Mouse (Mus musculus): ENCODE data around the gene Sco1.

Gene Sco1

DNA sequence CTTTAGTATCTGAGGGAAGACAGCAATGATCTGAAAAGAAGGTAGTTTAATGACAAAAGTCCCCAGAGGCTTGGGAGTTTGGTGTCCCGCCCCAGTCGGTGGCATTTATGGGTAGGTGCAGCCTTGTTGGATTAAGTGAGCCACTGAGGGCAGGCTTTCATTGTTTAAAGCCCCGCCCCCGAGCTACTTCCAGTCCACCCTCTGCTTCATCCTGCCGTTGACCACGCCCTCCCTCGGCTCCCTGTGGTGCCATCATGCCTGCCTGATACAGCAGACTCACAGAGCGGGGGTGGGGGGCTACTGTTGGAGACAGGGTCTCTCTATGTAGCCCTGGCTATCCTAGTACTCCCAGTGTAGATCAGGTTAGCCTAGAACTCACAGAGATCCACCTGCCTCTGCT is 9.5 kb upstream of the Sco1 start:
- no peak for DNase-seq (ENCODE audit: low read depth, low spot score)

DNA sequence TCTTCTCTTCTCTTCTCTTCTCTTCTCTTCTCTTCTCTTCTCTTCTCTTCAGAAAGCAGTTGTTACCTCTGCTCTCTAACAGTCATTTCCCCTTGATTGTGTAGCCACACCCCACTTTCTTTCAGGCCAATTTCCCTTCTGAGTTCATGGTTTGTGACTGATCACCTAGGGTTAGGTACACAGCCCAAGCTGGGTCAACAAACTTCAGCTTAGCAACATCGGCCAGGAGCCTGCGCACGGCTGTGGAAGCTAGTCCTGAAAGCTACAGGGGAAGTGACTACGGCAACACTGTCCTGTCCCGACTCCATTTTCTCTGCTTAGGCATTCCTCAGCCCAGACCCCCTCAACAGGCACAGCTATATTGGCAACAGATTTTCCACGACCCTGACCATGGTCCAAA is 7.5 kb upstream of the Sco1 start:
- DNase-seq (ENCODE audit: low read depth, low spot score), result no peak

DNA sequence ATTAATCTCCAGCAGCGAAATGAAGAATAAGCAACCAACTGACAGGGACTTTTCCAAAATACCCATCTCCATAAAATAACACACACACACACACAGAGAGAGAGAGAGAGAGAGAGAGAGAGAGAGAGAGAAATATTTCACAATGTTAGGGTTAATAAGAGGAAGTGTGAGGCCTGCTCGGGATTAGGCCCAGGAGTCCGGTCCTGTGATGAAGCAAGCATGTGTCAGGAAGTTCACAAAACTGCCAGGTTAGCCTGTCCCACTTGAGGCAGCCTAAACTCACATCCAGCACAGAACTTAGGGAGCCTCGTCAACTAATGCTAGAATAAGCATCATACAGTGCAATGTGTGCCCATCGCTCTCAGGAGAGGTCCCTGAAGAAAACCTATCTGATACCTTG is 5.3 kb upstream of the Sco1 start:
- DNase-seq (ENCODE audit: low read depth, low spot score), result no peak

DNA sequence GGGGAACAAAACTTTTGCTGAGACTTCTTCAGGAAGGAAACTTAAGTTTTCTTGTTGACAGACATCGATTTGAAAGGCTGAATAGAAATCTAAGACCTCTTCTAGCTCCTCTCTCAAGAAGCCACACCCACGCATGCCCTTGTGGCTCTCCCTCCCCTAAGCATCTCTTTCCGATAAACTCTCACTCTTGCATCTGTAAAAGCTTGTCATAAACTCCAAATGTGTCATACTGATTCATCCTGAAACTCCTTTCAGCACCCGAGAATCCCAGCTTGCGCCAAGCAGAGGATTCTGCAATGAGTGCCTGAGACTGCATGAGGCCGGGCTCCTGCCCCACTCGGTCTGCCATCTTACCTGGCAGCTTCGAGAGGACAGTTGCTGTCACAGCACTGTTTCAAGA is 4.0 kb upstream of the Sco1 start:
- DNase-seq (ENCODE audit: low read depth, low spot score), result no peak

DNA sequence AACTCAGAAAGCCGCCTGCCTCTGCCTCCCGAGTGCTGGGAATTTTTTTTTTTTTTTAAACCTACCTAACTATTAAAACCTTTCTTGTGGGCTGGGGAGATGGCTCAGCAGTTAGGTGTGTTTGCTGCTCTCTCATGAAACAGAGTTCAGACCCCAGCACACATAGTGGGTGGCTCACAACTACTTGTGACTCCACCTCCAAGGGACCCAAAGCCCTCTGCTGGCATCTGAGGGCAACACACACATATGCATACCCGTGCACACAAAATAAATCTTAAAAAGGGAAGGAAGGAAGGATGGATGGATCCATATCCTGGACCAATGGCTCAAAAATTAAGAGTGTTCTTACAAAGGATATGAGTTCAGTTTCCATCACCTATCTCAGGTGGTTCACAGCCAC is 3.2 kb upstream of the Sco1 start:
- no peak for DNase-seq (ENCODE audit: low read depth, low spot score)

DNA sequence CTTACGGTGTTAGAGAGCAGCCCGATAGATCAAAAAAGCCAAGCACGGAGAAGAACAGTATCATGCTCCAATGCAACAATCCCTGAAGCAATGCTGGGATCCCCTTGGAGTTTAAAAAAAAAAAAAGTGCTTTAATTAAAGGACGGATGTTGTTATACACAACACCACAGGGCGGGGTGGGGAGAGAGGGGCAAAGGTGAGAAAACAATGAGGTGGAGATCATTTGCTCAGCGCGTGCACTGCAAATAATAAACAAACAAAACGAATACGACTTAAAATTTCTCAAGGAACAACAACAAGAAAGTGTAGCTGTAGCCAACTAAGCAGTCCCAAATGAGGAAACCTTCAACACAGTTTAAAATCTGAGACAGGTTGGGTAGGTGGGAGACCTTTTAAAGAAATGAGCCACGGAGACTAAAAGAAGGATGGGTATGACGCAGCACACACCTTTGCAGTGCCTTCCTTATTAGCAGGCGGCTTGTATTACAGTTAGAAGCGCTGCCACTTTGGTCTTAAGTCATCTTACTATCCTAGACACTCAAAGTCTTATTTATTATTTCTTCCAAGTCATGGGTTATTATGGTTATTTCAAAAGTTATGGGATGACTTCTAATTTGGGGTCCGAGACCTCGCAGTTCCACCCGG is 672 bp upstream of the Sco1 start:
- DNase-seq (ENCODE audit: low read depth, low spot score), result no peak

DNA sequence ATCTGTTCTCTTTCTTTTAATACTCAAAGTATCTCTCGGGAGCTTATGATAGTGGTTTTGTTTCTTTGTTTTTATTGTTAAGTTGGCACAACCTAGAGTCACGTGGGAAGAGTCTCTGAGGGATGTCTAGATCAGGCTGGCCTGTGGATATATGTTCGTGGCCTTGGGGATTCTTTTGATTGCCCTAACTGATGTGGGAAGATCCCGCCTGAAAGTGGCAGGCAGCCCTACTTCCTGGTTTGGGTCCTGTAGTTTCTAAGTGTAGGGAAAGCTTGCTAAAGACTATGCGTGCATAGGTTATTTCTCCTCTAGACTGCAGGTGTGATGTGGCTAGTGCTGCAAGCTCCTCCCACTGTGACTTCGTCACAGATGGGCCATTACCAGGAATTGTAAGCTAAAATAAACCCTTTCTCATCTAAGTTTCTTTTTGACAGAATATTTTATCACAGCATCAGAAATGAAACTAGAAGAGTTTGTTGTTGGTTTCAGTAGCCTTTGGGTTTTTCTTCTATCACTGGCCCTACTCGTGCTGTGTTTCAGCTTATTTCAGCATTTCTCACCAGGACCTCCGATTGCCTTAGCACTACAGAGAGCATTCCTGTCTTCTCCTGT is 2.4 kb downstream of the Sco1 start:
- DNase-seq (ENCODE audit: low read depth, low spot score), result no peak

DNA sequence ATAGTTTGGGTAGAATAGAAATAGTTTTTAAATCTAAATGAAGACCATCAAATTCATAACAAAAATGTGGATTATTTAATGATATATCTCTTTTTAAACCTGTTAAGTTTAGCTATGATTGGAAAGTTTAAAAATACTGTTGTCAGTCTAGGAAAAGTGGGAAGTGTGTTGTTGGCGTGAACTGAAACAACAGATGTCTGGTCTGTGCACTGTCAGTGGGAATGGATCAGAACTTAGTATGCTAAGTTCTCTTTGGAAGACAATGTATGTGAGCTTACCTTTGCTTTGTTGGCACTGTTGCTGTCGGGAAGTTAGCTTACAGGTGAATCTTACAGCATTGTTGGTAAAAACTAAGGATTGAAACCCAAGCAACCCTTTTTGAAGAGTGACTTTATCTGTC is 8.8 kb downstream of the Sco1 start:
- peak; percentile 53 for DNase-seq (ENCODE audit: low read depth, low spot score)

DNA sequence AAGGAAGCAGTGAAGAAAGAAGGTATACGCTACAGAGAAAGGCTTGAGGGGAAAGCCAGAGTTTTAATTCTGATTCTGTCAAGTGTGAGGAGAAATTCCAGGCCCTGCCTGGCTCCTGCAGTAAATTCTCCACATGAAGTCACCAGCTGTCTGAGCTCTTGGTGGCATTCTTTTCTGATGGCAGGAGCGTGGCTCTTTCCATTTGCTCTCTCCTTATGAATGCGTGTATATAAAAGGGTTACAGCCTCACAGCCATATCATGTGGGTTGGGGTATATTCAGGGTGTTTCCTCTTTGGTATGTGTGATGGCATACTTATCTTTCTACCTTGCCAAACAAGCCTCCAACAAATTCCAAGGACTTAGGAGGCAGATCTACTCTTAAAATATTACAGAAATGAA is 10.3 kb downstream of the Sco1 start:
- peak; percentile 54 for DNase-seq (ENCODE audit: low read depth, low spot score)

DNA sequence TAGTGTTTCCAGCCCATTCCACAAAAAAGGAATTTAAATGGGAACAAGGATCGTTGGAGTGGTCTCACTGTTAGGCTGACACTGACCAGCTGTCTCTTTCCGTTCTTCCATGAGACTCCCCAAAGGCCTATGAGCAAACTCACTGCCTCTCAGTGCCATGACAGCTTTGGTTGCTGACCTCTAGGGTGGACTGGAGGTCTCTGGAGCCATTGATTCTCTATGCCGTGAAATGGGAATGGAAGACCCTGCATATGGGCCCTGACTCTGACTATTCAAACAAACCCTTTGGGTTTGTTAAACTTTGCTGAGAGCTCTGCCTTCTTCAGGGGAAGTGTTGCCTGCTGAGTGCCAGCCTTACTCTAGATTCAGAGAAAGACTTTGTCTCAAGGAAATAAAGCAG is 15.3 kb downstream of the Sco1 start:
- no peak for DNase-seq (ENCODE audit: low read depth, low spot score)

DNA sequence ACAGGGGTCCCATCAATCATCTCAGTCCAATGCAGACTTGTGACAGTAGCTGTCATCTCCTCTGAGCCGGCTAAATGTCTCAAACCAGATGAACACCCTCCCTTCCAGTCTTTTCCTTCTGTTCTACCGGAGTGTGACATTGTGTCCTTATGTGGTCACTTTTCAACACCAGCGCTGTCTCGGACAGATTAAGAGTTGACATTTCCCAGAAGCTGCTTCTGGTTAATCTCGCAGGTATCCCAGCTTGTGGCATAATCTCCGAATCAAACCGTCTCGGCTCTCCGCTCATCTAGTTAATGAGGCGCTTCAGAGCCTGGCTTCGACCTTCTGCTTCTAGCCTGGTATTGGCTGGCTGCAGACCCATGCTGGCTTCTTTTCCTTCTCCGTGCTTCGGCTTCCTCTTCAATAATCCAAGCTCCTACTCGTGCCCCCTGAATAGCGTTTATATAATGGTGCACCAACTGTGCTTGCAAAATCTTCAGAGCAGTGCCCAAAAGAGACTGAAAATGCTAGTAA is 20.2 kb downstream of the Sco1 start:
- no peak for DNase-seq (ENCODE audit: low read depth, low spot score)

DNA sequence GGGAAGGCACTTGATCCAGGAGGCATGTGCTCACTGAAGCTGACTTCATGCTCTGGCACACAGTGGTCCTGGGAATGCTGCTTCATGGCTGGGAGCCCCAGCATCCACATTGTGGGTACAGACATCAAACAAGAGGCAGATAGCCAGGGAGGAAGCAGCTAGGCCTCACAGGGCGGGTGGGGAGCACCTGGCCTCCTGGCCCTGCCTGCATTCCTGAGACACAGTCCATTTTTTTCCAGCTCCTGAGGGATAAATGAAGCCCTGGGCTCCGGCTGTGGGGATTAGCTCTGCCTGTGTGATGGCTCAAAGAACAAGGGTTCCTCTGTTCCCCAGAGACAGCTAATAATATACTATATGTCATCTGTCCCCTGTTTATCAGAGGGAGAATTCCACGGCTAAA is 22.6 kb downstream of the Sco1 start:
- DNase-seq (ENCODE audit: low read depth, low spot score), result no peak

DNA sequence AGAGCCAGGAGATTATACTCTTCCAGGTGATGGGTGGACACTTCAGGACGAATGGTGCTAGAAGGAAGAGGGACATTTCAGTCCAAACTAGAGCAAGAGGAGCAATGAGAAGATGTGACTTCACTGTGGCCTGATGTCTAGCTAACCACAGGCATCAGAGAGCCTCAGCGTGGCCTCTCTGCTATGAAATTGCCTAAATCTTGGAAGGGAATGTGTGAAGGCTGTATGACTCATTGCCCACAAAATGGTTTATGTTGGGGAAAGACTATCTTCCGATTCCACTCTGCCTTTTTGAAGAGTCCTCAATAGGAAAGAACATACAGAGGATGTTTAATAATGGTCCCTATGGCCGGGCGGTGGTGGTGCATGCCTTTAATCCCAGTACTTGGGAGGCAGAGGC is 24.3 kb downstream of the Sco1 start:
- no peak for DNase-seq (ENCODE audit: low read depth, low spot score)

DNA sequence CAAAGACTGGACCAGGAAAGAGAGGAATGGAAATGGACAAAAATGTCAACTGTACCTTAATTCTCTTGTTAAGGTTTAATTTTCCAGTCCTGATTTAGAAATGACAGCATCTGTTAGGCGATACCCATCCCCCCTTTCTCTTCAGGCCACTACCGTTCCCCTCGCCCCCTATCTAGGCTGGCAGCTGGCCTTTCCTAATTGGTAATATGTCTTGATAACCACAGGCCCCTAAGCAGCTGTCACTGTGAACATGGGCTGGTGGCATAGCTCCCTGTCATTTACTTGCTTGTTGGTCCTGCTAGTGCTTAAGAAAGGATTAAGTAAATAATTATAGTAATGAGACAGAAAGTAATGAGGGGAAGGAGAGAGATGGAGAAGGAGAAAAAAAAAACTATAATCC is 25.0 kb downstream of the Sco1 start:
- DNase-seq (ENCODE audit: low read depth, low spot score), result no peak

DNA sequence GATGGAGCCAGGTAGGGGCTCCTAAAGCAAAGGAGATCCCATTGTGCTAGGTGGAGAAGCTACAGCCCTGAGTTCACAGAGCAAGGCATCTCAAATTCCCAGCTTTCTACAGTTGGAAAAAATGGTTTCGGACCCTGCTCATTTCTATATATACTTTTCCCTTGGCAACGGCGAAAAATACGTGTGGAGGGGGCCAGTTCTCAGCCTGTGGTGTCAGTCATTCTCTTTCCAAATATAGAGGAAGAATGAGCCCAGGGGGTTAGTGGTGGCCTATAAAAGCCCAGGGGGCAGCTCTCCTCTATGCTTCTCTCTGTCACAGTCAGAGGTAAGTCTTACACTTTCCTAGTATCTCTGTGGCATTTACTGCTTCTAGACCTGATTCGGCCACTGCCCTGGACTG is 25.5 kb downstream of the Sco1 start, which contains the start of gene Myh3:
Gene Myh3, plus strand, starts transcription at position 301 of the 400 bp plus-strand sequence.
- DNase-seq (ENCODE audit: low read depth, low spot score), result no peak

DNA sequence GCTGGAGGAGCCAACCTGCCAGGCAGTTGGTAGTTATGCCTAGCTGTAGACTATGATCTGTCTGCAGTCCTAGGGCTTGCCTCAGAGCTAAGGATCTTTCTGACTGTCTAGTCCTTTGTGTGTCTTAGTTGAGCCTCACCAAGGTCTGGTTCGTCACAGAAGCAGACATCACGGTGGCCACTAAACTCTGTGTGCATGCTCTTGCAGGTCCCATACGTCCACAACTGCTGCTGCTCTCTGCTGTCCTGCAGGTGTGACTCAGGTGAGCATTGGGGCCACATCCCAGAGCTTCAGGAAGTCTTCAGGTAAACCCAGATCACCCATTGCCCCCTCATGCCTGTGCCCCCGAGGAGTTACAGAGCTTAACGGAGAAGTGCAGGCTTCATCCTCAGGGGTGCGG is 26.4 kb downstream of the Sco1 start:
- no peak for DNase-seq (ENCODE audit: low read depth, low spot score)

DNA sequence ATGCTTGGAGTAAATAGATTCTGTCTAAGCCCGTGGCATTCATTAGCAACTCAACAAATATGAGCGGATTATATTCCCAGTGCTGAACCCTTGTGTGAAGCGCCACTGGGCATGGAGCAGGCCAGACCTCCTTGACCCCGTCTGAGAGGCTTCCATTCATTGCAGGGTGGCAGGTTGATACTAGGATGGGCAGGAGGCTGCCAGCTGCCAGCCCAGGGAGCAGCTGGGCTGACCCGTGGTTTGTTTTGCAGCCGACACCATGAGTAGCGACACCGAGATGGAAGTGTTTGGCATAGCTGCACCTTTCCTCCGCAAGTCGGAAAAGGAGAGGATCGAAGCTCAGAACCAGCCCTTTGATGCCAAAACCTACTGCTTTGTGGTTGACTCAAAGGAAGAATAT is 27.3 kb downstream of the Sco1 start:
- DNase-seq (ENCODE audit: low read depth, low spot score), result no peak

DNA sequence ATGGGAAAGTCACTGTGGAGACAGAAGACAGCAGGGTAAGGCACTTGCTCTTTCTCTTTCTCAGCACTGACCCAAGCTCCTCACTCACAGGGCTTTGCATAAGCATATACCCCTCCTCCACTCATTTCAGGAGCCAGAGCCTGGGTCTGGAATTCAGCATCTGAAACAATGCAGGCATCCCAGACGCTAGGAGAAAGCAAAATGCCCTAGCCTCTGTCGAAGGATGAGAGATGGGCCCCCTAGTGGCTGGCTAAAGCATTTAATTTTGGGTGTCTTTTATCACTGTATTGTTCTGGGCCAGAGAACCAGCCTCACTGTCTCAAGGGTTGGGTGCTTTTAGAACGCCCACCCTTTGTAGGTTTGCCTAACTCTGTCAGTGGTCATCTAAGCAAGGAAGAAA is 27.7 kb downstream of the Sco1 start:
- no peak for DNase-seq (ENCODE audit: low read depth, low spot score)

DNA sequence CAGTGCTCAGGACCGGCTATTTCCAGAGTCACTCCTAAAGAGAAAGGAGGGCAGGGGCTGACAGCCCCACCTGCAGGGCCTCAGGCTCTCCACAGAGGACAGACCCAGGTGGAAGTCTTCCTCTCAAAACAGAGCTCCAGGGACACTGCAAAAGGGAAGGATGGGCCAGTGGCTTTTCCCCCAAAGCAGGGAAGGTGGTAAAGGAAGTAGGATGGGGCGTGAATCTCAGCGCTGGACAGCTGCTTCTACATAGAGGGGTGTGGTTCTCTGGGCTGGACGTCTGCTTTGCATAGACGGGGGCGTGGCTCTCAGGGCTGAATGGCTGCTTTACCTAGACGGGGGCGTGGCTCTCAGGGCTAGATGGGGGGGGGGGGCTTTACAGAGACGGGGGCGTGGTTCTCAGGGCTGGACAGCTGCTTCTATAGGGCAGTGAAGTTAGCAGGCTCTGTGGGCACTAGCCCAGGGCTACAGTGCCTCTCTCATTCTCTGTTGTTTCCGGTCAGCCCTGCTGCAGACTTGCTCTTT is 28.7 kb downstream of the Sco1 start:
- DNase-seq (ENCODE audit: low read depth, low spot score), result no peak

DNA sequence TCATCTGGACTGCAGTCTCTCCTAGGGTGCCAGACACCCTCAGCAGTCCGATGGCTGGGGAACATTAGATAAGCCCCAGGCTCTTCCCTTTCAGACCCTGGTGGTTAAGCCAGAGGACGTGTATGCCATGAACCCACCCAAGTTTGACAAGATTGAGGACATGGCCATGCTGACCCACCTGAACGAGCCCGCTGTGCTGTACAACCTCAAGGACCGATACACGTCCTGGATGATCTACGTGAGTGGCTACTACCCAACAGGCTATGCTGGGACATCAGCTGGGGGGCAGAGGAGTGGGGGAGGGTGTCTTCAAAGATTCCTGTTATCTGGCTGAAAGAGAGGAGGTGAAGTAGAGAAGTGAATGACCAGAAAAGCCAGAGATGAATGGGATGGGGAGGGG is 29.7 kb downstream of the Sco1 start:
- no peak for DNase-seq (ENCODE audit: low read depth, low spot score)

DNA sequence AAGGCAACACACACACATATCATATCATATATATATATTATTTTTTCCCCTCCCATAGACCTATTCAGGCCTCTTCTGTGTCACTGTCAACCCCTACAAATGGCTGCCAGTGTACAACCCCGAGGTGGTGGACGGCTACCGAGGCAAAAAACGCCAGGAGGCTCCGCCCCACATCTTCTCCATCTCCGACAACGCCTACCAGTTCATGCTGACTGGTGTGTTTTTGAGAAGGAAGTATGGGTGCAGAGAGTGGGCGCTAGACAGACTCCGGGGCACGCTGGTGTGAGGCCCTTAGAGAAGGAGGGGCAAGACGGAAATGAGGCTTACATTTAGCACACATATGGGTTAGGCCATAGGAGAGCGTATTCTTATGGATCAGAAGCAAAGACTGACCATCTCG is 30.3 kb downstream of the Sco1 start:
- DNase-seq (ENCODE audit: low read depth, low spot score), result no peak

DNA sequence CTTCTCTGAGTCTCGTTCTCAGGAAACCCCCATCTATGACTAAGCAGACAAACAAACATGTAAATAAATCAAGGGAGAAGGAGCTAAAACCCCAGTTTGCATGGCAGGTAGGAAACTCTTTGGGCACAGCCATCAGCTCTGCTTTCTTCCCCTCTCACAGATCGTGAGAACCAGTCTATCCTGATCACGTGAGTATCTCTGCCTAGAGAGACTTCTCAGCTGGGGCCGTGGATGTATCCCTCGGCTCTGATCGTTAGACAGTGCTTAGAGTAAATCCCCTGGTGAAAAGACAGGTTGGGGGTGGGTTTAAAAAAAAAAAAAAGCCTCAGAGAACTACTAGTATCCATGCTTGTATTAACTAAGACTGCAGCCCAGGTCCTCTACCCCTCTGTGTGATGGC is 30.8 kb downstream of the Sco1 start:
- no peak for DNase-seq (ENCODE audit: low read depth, low spot score)

DNA sequence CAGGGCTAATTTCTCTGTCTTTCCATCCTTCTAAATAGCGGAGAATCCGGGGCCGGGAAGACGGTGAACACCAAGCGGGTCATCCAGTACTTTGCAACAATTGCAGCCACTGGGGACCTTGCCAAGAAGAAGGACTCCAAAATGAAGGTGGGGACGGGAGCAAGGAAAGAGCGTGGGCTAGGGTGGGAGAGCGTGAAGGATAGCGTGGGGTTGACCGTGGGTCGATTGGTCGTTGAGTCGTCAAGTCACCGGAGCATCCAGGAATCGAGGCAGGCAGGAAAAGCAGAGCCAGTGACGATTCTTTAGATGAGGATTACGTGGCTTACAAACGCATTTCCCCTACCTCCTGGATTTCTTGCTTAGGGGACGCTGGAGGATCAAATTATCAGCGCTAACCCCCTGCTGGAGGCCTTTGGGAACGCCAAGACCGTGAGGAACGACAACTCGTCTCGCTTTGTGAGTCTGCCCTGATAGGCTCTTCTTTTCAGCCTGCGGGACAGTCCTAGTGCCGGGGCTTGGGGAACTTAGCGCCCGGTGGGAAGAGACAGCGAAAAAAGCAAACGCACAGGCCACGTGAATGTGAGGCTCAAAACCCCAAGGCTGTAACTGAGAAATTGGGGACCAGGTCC is 31.4 kb downstream of the Sco1 start:
- DNase-seq (ENCODE audit: low read depth, low spot score), result no peak

Data from telencephalon, adult 2 months (tissue).